Mouse (Mus musculus): ENCODE data around the gene Il1rl2. TPM values are rescaled to one million over a fixed set of nuclear protein-coding genes. Genes with fewer than 3 reads are reported as not detected.
"Not testable (repeated sequence)": the region's sequence is repeated elsewhere in the genome, so short reads cannot be mapped to it uniquely, and the experiment has no call there.

The Il1rl2 gene
- total RNA-seq (2021) = 1 to 10 TPM; 1.6 to 3.3 TPM
- long read RNA-seq, experiment 1 = 0 reads
- long read RNA-seq, experiment 2, partial matches to known transcripts = 1 of 2 reads
- long read RNA-seq, experiment 2, other reads (novel, unspliced or antisense) = 0 of 2 reads

- no peak for DNase-seq
Observed at GRCm38 (mm10) chr1:40324457-40324856, at the start of gene Il1rl2. TSS of gene Il1rl2 (plus strand) at chr1:40324610.

DNA sequence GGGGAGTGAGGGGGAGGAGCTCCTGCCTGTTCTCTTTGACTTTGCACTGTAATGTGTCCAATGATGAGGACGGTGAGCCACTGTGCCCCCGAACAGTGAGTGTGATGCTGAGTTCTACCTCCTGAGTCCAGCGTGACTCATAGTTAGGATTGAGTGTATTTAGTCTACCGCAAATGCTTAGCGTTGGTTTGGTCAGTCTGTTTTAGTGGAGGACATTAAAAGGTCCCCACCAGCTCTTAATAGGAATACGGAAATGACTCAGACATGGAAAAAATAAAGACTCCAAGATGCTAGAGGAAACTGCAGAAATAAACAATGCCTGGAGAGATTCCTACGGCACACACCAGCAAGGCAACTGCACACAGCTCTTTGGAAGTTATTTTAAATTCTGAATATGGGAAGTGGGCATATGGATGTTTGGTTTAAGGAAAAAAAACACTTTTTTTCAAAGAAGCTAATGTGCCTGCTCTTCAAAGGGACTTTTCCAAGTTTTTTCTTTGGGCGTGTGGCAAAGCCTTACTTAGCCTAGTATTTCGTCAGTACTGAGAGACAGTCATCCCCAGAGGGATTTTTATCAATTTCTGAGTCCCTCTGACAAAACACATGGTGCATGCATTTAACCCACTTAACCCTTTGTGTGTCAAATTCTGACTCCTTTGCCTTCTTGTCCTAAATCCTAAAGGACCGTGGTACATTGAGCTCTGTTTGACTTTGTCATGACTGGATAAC lies 49.0 kb upstream of the Il1rl2 start:
- DNase-seq = no peak

GRCm38 (mm10) chr1:40277944-40278343 lies 46.5 kb upstream of the Il1rl2 start:
- DNase-seq = no peak

- no peak for DNase-seq
Observed at GRCm38 (mm10) chr1:40278720-40279119, 45.7 kb upstream of the Il1rl2 start.

DNA sequence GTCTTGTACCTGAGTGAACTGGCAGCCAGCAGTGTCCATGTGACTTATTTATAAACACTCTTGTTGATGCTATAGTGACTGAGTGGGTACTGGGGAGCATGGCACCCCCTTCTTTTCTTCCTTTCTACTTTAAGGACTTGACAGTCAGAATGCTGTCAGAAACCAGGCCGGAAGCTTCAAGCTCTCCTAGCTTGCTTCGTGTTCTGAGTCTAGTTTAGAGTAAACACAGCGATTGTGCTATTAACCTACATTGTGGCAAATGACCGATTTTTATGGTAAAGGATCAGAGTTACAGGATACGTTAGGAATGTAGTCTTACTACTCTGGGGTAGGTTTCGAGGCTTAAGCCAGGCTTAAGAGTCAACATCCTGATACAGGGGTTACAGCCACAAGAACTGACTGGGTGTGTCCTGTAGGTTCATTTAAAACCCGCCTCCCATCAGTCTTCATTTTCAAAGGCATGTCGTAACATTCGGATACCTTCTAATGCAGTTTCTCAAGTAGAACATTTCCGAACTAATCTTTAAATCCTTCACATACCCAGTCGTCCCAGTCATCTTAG lies 45.1 kb upstream of the Il1rl2 start:
- DNase-seq = no peak

GRCm38 (mm10) chr1:40281950-40282349 lies 42.5 kb upstream of the Il1rl2 start:
- DNase-seq = no peak

GRCm38 (mm10) chr1:40282394-40282793 lies 42.0 kb upstream of the Il1rl2 start:
- DNase-seq = no peak

DNA sequence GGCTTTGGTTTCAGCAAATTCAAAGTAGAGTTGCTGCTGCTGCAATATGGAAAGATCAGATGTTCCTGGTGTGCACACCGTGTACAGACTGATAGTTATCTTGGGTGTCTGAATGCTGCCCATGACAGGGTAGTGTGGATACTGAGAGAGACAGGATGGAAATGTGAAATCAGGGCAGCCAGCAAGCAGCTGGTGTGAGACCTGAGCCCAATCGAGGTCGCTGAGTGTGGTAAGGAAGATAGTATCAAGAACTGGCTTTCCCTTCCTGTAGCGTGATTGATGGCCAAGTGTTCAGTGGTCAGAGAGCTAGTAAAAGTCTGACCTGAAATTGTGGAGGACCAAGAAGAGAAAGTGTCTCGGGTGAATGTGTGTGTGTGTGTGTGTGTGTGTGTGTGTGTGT lies 40.4 kb upstream of the Il1rl2 start:
- no peak for DNase-seq

- DNase-seq = no peak
Observed at GRCm38 (mm10) chr1:40290489-40291255, 33.7 kb upstream of the Il1rl2 start.

DNA sequence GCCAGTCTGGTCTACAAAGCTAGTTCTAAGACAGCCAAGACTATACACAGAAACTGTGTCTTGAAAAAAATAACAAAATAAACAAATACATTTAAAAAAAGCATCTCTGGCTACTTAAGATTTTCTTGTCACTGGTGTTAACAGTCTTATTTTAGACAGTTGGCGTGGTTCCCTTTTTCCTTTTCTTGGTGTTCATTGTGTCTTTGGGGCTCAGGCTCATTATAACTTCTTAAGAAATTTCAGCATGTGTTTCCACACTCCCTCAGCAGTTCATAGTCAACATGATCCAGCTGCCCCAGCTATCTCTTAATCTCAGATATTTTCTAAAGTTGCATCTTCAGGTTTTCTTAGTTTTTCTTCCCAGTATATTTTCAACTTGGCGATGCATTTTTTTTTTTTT lies 32.2 kb upstream of the Il1rl2 start:
- no peak for DNase-seq

DNA sequence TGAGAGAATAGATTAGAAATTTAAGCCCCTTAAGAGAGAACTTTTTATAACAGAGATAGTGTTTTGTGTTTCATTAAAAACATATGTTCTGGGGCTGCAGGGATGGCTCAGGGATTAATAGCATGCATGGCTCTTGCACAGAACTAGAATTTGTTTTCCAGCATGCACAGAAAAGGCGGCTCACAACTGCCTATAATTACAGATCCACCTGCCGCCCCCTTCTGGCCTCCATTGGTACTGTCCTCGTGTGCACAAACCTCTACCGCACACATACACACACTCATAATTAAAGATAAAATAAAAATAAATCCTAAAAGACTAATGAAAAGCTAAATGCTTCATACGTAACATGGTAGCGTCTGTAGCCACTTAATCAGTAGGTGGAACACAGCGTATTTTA lies 30.5 kb upstream of the Il1rl2 start:
- DNase-seq = no peak

- no peak for DNase-seq
Observed at GRCm38 (mm10) chr1:40294824-40295223, 29.6 kb upstream of the Il1rl2 start.

DNA sequence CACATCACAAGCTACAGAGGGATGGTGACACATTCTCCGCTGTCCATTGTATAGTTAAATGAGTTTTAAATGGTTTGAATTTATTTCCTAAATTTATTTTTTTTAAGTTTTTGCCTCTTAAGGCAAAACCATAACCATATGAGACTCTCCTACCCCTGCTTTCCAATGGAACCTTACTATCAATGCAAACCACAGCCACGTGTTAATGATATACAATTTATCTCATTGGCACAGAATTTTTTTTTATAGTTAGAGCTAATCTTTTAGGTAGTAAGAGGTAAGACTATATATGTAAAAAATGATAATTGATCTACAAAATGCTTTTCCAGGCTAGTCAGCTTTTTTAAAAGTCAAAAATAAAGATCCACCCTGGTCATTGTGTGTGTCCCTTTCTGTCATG lies 26.4 kb upstream of the Il1rl2 start:
- no peak for DNase-seq

DNA sequence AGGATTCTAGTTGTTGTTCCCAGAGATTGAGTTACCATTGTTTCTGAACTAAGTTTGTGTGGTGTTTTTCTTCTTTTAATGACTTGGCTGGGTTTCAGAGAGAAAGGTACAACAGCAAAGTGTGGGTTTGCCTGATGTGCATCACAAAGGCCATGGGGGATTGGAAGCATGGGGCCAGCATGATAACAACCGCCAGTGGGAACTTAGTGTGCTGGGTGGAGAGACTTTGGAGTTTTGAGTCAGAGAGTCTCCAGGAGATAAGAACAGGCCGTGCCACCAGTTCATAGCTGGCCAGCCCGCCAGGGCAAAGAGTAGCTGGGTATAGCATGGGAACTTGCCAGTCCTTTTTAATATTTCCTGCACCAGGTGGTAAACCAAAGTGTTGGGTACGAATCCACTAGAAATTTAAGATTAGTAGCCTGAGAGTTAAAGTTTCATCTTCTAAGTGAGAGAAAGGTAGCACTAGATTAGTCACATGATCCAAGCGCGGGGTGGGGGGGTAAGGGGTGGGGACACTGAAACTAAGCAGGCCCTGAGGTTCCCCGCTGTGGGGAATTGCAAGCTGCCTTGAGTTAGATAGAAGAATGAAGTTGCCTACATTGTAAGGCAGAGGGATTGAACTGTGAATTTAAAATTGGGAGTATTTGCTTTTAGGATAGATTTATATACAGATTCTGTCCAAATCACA lies 21.1 kb upstream of the Il1rl2 start:
- DNase-seq = no peak

GRCm38 (mm10) chr1:40304321-40304720 lies 20.1 kb upstream of the Il1rl2 start:
- not testable (repeated sequence) for DNase-seq

- no peak for DNase-seq
Observed at GRCm38 (mm10) chr1:40306111-40306510, 18.3 kb upstream of the Il1rl2 start.

DNA sequence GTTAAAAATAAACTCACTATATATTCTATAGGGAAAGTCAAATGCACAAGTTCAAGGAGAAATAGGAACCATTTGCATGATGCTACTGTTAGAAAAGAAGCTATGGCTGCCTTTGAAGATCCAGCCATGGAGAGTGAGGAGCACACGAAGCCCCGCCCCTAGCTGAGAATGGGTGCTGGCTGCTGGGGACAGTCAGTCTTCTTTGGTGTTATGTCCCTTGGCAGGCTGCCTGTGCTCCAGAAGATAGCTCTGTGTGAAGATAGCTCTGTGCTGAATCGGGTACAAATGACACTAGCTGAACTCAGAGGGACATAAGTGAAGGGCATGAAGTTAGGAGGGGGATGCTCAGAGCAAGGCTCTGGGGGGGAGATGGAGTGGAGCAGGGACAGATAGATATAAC lies 13.3 kb upstream of the Il1rl2 start:
- no peak for DNase-seq

DNA sequence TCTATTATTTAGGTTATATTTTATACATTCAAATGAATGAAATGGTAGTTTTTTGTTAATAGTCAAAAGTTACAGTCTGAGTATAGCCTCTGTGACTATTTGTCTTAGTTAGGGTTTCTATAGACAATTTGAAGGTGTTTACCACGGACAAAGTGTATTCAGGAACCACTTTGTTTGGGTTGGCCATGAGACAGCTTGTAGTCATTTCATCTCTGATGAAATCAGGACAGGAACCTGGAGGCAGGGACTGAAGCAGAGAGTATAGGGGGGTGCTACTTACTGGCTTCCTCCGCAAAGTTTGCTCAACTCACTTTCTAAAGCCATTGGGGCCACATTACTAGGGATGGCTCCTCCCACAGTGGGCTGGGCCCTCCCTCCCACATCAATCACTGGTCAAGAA lies 12.8 kb upstream of the Il1rl2 start:
- DNase-seq = no peak

- DNase-seq = no peak
Observed at GRCm38 (mm10) chr1:40314016-40314415, 10.4 kb upstream of the Il1rl2 start.

DNA sequence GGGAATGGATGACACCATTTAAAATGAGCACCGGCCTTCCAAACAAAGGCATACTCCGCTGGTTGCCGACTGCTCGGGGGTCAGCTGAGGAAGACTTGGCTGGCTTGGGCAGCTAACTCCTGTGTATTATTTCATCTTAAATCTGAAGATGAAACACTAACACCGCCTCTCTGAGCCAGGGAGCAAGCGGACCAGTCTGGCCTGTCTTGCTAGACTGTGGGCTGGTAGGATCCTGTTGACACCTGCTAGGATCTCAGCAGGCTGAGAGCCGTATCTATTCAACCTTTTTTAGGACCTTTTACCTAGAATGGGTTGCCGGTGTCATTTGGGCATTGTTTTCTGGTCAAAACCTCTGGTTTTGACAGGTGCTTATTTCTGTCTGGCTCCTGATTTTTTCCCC lies 6.8 kb upstream of the Il1rl2 start:
- no peak for DNase-seq

DNA sequence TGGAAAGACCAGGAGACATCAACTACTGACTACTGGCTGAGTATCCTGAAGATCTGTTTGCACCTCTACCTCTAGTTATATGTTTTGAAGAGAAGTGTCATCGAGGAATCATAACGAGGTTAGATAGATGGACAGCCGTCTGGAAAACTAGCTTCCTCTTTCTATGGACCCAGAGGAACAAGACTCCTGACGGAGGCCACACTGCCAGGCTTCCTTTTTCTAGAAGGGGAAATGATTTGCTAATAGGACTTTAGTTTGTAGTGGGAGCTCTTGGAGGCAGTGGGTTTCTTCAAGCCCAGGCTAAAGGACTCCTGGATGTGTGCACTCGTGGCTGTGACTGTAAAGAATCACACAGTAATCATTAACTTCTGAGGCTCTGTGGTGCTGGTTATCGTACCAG lies 2.6 kb upstream of the Il1rl2 start:
- no peak for DNase-seq

DNA sequence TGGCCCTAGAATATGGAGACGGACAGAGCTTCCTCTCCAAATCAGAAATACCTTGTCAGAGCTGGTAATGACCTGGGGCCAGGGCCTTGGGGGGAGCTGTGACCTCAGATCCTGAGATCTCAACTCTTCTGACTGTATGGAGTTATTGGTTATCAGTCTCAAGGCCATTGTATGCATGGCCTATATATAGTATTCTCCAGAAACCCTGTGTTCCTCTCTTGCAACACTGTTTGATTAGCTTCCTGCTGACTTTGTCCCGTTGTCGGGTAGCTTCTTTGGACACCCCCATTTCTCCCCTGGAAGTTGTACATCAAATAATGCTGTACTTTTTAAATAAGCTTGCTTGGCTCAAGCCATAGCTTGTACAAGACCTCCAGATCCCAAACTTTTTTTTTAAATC lies 1.9 kb upstream of the Il1rl2 start:
- DNase-seq = no peak
